Mouse (Mus musculus) frontal cortex, postnatal 25 days (tissue): Measurements from ENCODE around the gene Ssbp2.
A peak's percentile ranks its signal among the peaks of the same experiment; 100 is the strongest.

Source experiments
- DNase-seq, 2 experiments: peaks; one replicate each; pipeline ENCODE4 v3.0.0; 2022; ENCODE audit warnings: low spot score in 2 of 2

The Ssbp2 gene

GRCm38 (mm10) chr13:91459896-91460620, at the start of gene Ssbp2:
Gene Ssbp2 (plus strand): TSS chr13:91460283.
- DNase-seq: no peak

- DNase-seq: no peak
Observed at GRCm38 (mm10) chr13:91413752-91414503, 46.2 kb upstream of the Ssbp2 start.

- DNase-seq: no peak
Observed at GRCm38 (mm10) chr13:91415896-91416295, 44.2 kb upstream of the Ssbp2 start.

DNA sequence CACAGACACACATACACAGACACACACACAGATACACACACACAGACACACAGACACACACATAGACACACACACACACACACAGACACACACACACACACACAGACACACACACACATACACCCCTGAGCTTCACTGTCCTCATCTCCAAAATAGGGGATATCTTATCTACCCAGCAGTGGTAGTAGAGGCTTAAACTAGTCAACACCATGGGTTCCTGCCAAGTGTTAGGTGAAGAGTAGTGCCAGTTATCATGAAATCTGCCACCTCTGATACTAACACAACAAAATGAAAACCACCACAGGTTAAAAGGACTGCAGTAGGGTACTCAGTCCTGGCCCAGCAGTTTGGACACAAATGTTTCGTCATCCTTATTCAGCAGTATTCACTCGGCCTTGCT, 43.4 kb upstream of the Ssbp2 start:
- DNase-seq: no peak

DNA sequence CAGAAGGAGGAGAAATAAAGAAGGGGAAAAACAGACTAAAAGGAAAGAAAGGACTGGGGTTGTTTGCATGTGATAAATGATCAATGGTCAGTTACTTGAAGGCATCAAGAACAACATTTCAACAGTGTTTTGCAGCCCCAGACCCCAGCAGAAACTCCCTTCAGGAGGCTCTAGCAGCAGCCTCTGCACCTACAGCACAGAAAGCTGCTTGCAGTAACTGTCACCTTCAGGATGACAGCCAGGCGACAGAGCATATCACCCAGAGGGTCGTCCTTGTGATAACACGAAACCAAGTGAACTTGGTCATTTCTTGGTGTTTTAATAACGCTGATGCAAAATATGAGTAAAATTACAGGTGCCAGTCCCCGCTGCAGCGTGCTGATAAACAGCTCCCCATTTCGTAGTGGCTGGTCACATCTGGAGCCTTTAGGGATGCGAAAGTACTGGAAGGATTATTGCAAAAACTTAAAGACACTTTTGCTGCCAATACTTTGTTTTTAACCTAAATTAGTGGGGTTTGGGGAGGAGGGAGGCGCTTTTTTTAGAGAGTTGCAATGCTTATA, 38.6 kb upstream of the Ssbp2 start:
- peak in 1 of 2 experiments; percentile 30 for DNase-seq

- no peak for DNase-seq
Observed at GRCm38 (mm10) chr13:91430867-91431266, 29.2 kb upstream of the Ssbp2 start.

DNA sequence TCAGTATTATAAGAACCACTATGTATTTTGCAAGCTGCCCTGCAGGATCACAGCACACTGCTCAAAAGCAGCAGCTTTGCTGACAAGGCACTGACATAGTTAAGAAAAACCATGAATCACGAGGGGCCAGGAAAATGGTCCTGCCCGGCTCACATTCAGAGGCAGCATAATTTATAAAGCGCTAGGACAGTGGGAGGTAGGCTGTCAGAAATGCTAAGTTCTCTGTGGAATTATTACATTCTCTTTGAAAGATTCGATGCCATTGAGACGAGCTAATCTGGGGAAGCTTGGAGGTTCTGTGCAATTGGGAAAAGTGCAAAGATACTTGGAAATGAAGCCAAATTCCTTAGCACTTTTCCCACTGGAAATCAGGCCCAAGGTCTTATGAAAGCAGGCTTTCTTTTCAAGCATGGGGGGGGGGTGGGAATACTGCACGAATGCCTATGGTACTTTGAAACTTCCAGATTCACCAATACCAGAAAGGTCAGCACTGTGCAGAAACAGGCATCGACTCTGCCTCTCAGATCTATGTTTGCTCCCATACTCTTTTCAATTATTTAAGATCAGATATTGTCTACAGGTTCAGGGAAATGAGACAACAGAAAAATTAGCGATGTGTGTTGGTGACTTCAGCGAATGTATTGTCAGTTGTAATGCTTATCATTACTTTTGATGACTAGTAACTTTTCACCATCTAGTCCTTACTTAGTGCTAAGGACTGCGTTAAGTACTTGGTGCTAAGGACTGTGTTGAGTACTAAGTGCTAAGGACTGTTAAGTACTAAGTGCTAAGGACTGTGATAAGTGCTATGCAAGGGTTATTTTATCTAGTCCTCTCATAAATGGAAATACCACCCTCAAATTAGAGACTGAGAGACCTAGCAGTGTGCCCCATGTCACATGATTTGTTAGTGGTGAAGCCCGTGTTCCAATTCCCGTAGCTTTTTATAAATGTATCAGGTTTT, 28.4 kb upstream of the Ssbp2 start:
- no peak for DNase-seq

- DNase-seq: no peak
Observed at GRCm38 (mm10) chr13:91433021-91433420, 27.1 kb upstream of the Ssbp2 start.

GRCm38 (mm10) chr13:91437931-91438330, 22.2 kb upstream of the Ssbp2 start:
- no peak for DNase-seq

DNA sequence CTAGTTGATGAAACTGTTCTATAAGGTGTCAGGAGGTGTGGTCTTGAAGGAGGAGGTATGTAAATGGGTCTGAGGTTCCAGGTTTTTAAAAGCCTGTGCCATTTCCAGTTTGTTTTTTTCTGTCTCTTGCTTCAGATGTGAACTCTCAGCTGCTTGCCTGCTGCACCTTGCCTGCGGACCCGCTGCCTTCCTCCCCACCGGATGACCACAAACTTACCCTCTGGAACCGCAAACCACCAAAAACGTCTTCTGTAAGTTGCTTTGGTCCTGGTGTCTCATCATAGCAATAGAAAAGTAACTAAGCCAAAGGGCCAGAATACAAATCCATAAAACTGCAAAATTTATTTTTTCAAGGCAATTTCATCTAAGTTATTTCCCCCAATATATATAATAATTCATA, 18.6 kb upstream of the Ssbp2 start:
- DNase-seq: no peak

DNA sequence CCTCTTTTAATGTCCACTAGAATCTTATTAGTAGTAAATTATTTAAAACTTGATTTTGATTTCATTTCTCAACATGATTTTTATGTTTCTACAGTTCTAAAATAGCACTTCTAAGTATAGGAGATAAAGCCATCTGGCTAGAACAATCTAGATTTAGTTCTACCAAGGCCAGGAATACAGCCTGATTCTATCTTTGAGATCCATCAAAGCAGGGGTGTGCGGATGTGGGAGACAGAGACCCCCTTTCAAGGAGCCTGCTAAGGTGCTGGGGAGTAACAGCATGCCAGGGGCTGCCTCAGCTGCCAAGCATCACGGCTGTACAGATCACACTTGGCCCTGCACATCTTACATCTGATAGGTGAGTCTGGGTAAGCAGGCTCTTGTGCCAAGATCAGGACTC, 13.4 kb upstream of the Ssbp2 start:
- DNase-seq: no peak

GRCm38 (mm10) chr13:91448936-91449335, 11.1 kb upstream of the Ssbp2 start:
- DNase-seq: no peak

- no peak for DNase-seq
Observed at GRCm38 (mm10) chr13:91451405-91452166, 8.5 kb upstream of the Ssbp2 start.

DNA sequence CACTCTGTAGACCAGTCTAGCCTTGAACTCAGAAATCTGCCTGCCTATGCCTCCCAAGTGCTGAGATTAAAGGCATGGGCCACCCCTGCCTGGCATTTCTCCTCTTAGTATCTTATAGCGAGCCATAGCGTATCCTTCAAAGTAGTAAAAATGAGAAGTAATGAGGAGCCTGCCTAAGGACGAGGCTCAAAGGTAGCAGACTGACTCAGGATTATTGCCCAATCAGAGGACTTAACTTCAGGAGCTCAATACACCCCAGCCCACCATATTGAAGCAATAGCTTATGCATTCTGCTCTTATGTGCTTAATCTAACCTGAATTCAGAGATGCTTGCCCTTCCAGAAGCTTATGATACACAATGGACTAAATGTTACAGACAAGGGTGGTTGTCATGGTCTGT, 7.8 kb upstream of the Ssbp2 start:
- no peak for DNase-seq

DNA sequence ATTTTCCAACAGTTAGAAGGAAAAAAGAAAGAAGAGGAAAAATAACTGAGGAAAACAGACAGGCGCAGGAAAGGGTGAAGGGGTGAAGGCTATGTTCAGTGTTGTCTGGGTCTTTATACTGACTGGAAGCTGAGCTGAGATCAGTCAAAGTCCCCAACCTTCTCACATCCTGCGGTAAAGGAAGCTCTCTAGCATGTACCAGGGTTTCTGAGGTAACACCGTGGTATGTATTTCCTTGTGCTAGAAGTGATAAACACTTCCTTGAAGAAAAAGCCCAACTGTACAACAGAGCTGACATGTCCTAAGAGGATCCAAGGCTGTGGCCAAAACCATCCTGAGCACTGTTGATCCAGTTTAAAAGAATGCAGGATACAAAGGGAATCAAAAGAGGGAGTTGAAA, 6.8 kb upstream of the Ssbp2 start:
- no peak for DNase-seq

- DNase-seq: no peak
Observed at GRCm38 (mm10) chr13:91456041-91456440, 4.0 kb upstream of the Ssbp2 start.

DNA sequence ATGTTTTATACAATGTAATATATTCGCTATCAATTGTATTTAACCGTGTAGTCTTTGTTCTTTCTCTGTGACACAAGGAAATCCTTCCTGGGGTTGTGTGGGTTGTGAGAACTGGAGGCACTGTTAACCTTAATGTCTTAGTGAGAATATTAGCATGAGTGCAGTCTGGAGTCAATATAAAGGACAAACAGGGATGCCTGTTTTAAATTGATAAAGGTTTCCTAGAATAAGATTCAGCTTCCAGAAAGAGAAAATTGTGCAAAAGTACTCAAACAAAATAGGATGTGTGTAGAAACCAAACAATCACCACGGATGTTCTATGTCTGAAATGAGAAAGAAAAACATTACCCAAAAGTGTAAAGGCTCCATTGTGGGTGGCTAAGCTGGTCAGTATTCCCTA, 3.3 kb upstream of the Ssbp2 start:
- DNase-seq: no peak

- no peak for DNase-seq
Observed at GRCm38 (mm10) chr13:91457974-91458373, 2.1 kb upstream of the Ssbp2 start.

- no peak for DNase-seq
Observed at GRCm38 (mm10) chr13:91459489-91459888, 594 bp upstream of the Ssbp2 start.

- DNase-seq: peak; percentile 99 to 100
Observed at GRCm38 (mm10) chr13:91460621-91461284, 670 bp downstream of the Ssbp2 start.

DNA sequence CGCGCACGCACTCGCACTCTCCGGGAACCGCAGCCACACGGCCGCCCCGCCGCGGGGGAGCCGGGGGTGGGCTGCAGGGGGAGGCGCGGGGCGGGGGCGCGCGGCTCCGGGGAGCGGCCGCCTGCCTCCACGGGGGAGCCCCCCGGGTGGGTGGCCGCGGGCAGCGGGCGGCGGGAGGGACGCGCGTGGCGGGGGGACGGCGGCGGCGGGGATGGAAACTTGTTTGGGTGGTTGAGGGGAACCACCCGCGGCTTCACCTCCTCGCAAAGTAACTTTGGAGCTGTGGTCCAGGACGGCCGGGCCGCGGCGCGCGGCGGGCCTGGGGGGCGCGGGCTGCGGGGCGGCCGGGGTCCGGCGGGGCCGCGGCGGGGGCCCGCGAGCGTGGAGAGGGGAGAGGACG, 1.2 kb downstream of the Ssbp2 start:
- DNase-seq: no peak
